Mouse (Mus musculus) adrenal gland, postnatal 36 days (tissue): ENCODE results near the gene Asl. TPM values are rescaled to one million over a fixed set of nuclear protein-coding genes. Genes with fewer than 3 reads are reported as not detected.

Experiments
- DNase-seq, 2 experiments: peaks; one replicate each; pipeline ENCODE4 v3.0.0; 2021; ENCODE audit warnings: mixed read lengths in 1 of 2
- total RNA-seq, 2 experiments: library from RNA; stranded (reverse); gene quantifications; 2 replicates each; pipeline ENCODE4 v1.2.3; 2021

Asl gene
- total RNA-seq, 2 experiments from 2014 or later: 100.0 to 138 TPM

- DNase-seq: no peak
Measured at GRCm38 (mm10) chr5:130007344-130007743, 21.7 kb downstream of the Asl start.

GRCm38 (mm10) chr5:130003229-130003628 is 25.8 kb downstream of the Asl start:
- DNase-seq: no peak

GRCm38 (mm10) chr5:130002301-130003146 is 26.5 kb downstream of the Asl start, which contains the start of gene Gusb:
Gusb (minus strand) TSS chr5:130003049.
- DNase-seq: peak; percentile 91 to 92

- DNase-seq: no peak
Measured at GRCm38 (mm10) chr5:130001356-130001987, 27.6 kb downstream of the Asl start.

- DNase-seq: no peak
Measured at GRCm38 (mm10) chr5:130000735-130001134, 28.3 kb downstream of the Asl start.

- peak; percentile 59 to 62 for DNase-seq
Measured at GRCm38 (mm10) chr5:129999097-129999496, 29.9 kb downstream of the Asl start.

GRCm38 (mm10) chr5:129997700-129998099 is 31.3 kb downstream of the Asl start:
- no peak for DNase-seq

GRCm38 (mm10) chr5:129994989-129995388 is 34.1 kb downstream of the Asl start:
- DNase-seq: no peak

GRCm38 (mm10) chr5:129993374-129993773 is 35.7 kb downstream of the Asl start:
- DNase-seq: no peak

GRCm38 (mm10) chr5:129991898-129992297 is 37.1 kb downstream of the Asl start:
- no peak for DNase-seq

- DNase-seq: peak; percentile 47 to 55
Measured at GRCm38 (mm10) chr5:129989376-129989775, 39.7 kb downstream of the Asl start.

GRCm38 (mm10) chr5:129980216-129980615 is 48.8 kb downstream of the Asl start:
- no peak for DNase-seq

- peak; percentile 42 to 47 for DNase-seq
Measured at GRCm38 (mm10) chr5:129978608-129979007, 50.4 kb downstream of the Asl start.

GRCm38 (mm10) chr5:129977768-129978167 is 51.3 kb downstream of the Asl start:
- no peak for DNase-seq

- DNase-seq: no peak
Measured at GRCm38 (mm10) chr5:129974866-129975311, 54.2 kb downstream of the Asl start.

- no peak for DNase-seq
Measured at GRCm38 (mm10) chr5:129974354-129974753, 54.7 kb downstream of the Asl start.

- DNase-seq: no peak
Measured at GRCm38 (mm10) chr5:129971491-129971890, 57.6 kb downstream of the Asl start.

- no peak for DNase-seq
Measured at GRCm38 (mm10) chr5:129968417-129968816, 60.6 kb downstream of the Asl start.

- DNase-seq: no peak
Measured at GRCm38 (mm10) chr5:129966448-129966847, 62.6 kb downstream of the Asl start.

- DNase-seq: no peak
Measured at GRCm38 (mm10) chr5:129963224-129963623, 65.8 kb downstream of the Asl start.
